Mouse (Mus musculus) liver, embryonic 16.5 days (tissue): ENCODE data around the gene Lsm14a. TPM values are rescaled to one million over a fixed set of nuclear protein-coding genes. Genes with fewer than 3 reads are reported as not detected.
A peak's percentile ranks its signal among the peaks of the same experiment; 100 is the strongest.

Source experiments
- ATAC-seq: fragments of 200-750 bp; cut with Nextera tagmentation; 2 replicates; pipeline ENCODE4 v1.8.0; 2017; ENCODE audit warnings: low read depth, mild to moderate bottlenecking, moderate number of reproducible peaks, moderate library complexity
- H3K27ac ChIP-seq: fragments of 300-500 bp; sonication (generic); 2 replicates; pipeline ENCODE4 v1.5.1; 2014; ENCODE audit warnings: mild to moderate bottlenecking, low read length
- H3K27me3 ChIP-seq: fragments of 300-500 bp; sonication (generic); 2 replicates; pipeline ENCODE4 v1.6.1; 2014; ENCODE audit warnings: low read depth, low read length, mixed read lengths; ENCODE audit not compliant: control insufficient read depth, insufficient read depth
- H3K36me3 ChIP-seq: fragments of 300-500 bp; sonication (generic); 2 replicates; pipeline ENCODE4 v1.6.1; 2014; ENCODE audit warnings: mild to moderate bottlenecking; ENCODE audit not compliant: control insufficient read depth, insufficient read depth
- H3K4me1 ChIP-seq: fragments of 300-500 bp; sonication (generic); 2 replicates; pipeline ENCODE4 v1.6.1; 2014; ENCODE audit warnings: low read depth, low read length, mixed read lengths; ENCODE audit not compliant: control insufficient read depth
- H3K4me2 ChIP-seq: fragments of 300-500 bp; sonication (generic); 2 replicates; pipeline ENCODE4 v1.6.1; 2014; ENCODE audit warnings: low read depth, low read length, mixed read lengths
- H3K4me3 ChIP-seq: fragments of 300-500 bp; sonication (generic); 2 replicates; pipeline ENCODE4 v1.5.1; 2014; ENCODE audit warnings: low read depth, mild to moderate bottlenecking, low read length
- H3K9ac ChIP-seq: fragments of 300-500 bp; sonication (generic); 2 replicates; pipeline ENCODE4 v1.6.1; 2014; ENCODE audit warnings: low read depth, low read length
- H3K9me3 ChIP-seq: fragments of 300-500 bp; sonication (generic); replicated peaks from 2 replicates; pipeline ENCODE4 v1.6.1; 2016; ENCODE audit warnings: low read length; ENCODE audit not compliant: control insufficient read depth
- WGBS: fragments of 180-500 bp; shearing (Covaris S2); extraction: QIAGEN DNeasy Blood & Tissue Kit; methylation state at CpG from one replicate; pipeline ENCODE4 v1.1.7; 2014; ENCODE audit not compliant: insufficient replicate concordance; 5-methylcytosine and 5-hydroxymethylcytosine counted together
- polyA plus RNA-seq: library from polyadenylated mRNA; unstranded; fragments of >200 nt; fragmentation: Nextera tagmentation; extraction: Ambion mirVana; gene quantifications from 2 replicates; pipeline ENCODE4 v1.2.1, GENCODE M21; 2015

Lsm14a gene
- polyA plus RNA-seq, 1 experiment from 2014 or later, result 38.7 TPM

DNA sequence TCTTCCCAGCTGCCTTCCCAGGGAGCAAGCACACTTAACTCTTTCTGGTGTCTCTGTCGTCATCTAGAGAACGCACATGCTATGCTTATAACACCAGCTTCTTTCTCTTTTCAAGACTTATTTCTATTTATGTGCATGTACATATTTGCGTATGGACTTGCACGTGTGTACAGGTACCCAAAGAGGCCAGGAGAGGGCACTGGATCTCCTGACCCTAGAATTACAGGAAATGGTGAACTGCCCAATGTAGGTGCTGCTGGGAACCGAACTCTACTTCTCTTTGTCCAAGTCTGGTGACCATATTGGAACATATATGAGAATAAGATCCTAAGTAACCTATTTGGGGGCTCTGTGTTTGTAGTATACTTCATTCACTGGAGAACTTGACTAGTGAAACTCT, 1.5 kb upstream of the Lsm14a start:
- H3K4me2 ChIP-seq, result no peak overlapping the region
- WGBS, result 65% methylated on average over 5 of the region's 5 CpGs
- no peak for ATAC-seq
- no peaks in the 10 kb centered on the region for H3K36me3 ChIP-seq
- no peak overlapping the region for H3K27ac ChIP-seq
- no peaks in the 10 kb centered on the region for H3K9me3 ChIP-seq
- no peak overlapping the region for H3K9ac ChIP-seq
- H3K4me1 ChIP-seq, result peaks cover 9% of the 10 kb centered on the region
- no peak overlapping the region for H3K4me3 ChIP-seq
- no peaks in the 10 kb centered on the region for H3K27me3 ChIP-seq

DNA sequence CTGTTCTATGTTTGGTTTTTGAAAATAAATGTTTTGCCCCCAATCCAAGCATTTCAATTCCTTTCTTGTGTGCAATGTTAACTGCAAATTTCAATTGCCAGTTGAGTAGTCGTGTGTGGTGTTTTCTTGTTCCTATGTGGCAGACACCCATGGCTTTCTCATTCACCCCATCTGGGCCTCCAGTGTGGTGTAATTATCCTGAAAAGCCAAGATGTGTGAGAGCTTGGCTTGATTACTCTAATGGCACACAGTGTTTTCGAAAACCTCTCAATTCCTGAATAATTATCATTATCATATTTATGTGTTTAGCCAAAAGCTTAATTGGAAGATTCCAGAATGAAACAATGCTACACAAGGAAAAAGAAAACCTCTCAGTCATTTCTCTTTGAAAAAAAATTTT, 976 bp upstream of the Lsm14a start:
- Histone ChIP-seq H3K36me3 (no peaks in the 10 kb centered on the region), H3K4me2 (no peak overlapping the region), H3K27me3 (no peaks in the 10 kb centered on the region), H3K4me1 (peaks cover 9% of the 10 kb centered on the region), H3K9ac (no peak overlapping the region), H3K9me3 (no peaks in the 10 kb centered on the region), H3K4me3 (no peak overlapping the region), H3K27ac (no peak overlapping the region)
- 62% methylated on average over 2 of the region's 2 CpGs for whole genome bisulfite sequencing
- no peak for ATAC-seq

DNA sequence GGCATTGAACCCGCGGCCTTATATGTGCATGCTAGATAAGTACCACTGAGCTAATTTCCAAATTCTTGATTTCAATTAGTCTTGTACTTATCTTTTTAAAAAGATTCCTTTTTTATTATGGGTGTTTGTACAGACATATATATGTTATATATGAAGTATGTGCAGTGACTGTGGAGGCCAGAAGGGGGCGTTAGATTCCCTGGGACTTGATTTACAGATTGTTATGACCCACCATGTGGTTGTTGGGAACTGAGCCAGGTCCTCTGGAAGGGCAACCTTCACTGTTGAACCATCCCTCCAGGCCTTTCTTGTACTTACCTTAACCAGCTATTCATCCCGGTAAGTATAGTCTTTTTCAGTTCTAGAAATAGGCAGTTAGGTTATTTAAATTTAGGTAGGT, 780 bp downstream of the Lsm14a start:
- no peak overlapping the region for H3K4me3 ChIP-seq
- no peaks in the 10 kb centered on the region for H3K36me3 ChIP-seq
- no peaks in the 10 kb centered on the region for H3K27me3 ChIP-seq
- no peak overlapping the region for H3K27ac ChIP-seq
- WGBS, result 55% methylated on average over 4 of the region's 4 CpGs
- H3K9me3 ChIP-seq, result no peaks in the 10 kb centered on the region
- no peak overlapping the region for H3K4me2 ChIP-seq
- ATAC-seq, result no peak
- peaks cover 17% of the 10 kb centered on the region for H3K4me1 ChIP-seq
- no peak overlapping the region for H3K9ac ChIP-seq

GRCm38 (mm10) chr7:34391711-34392110, 1.4 kb downstream of the Lsm14a start:
- Histone ChIP-seq H3K27ac (no peak overlapping the region), H3K4me3 (no peak overlapping the region), H3K4me2 (no peak overlapping the region), H3K4me1 (peaks cover 23% of the 10 kb centered on the region), H3K27me3 (no peaks in the 10 kb centered on the region), H3K36me3 (no peaks in the 10 kb centered on the region), H3K9me3 (no peaks in the 10 kb centered on the region), H3K9ac (no peak overlapping the region)
- 58% methylated on average over 4 of the region's 4 CpGs for WGBS
- ATAC-seq, result no peak

GRCm38 (mm10) chr7:34390834-34391155, 2.3 kb downstream of the Lsm14a start:
- WGBS, result 68% methylated on average over 7 of the region's 7 CpGs
- Histone ChIP-seq H3K9me3 (no peaks in the 10 kb centered on the region), H3K27me3 (no peaks in the 10 kb centered on the region), H3K36me3 (no peaks in the 10 kb centered on the region), H3K27ac (no peak overlapping the region), H3K4me1 (peaks cover 28% of the 10 kb centered on the region), H3K9ac (peak overlapping the region; percentile 100; the same call in 1 of the 2 replicates), H3K4me3 (peak overlapping the region; percentile 96), H3K4me2 (peak overlapping the region; percentile 69)
- ATAC-seq, result no peak

DNA sequence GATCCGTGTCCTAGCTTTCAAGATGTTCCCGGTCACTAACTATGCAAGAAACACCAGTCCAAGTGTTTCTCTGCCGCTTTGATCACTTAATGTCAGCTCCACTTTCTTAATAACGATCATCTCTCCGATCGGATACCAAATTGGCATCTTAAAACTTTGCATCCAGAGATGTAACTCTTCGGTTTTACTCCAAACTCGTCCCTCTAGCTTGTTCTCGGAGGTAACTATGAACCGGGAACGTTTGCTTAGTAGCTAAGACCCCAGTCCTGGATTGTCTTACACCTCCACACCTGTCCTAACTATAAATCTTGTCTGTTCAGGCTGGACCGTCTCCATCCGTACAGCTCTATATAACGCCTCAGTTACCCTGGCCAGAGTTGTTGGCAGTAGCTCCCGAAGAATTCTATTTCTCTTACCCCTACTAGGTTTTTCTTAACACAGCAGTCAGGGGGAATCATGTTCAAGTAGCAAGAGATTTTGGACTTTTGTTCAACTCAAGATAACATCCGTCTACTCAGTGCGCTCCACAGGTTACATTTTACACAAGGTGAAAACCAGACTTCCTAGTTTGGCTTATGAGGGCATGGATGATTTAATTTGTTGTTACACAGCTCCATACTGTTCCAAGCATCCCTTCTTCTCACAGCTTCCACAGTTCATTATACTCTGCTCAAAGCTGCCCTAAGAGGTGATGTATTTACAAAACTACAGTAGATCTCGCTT, 2.8 kb downstream of the Lsm14a start:
- Histone ChIP-seq H3K27ac (peak overlapping the region; percentile 99), H3K36me3 (no peaks in the 10 kb centered on the region), H3K4me3 (peak overlapping the region; percentile 96), H3K9me3 (no peaks in the 10 kb centered on the region), H3K4me2 (peak overlapping the region; percentile 69), H3K27me3 (no peaks in the 10 kb centered on the region), H3K9ac (peak overlapping the region; percentile 100), H3K4me1 (peaks cover 30% of the 10 kb centered on the region)
- 9% methylated on average over 18 of the region's 18 CpGs for WGBS
- ATAC-seq, result no peak

DNA sequence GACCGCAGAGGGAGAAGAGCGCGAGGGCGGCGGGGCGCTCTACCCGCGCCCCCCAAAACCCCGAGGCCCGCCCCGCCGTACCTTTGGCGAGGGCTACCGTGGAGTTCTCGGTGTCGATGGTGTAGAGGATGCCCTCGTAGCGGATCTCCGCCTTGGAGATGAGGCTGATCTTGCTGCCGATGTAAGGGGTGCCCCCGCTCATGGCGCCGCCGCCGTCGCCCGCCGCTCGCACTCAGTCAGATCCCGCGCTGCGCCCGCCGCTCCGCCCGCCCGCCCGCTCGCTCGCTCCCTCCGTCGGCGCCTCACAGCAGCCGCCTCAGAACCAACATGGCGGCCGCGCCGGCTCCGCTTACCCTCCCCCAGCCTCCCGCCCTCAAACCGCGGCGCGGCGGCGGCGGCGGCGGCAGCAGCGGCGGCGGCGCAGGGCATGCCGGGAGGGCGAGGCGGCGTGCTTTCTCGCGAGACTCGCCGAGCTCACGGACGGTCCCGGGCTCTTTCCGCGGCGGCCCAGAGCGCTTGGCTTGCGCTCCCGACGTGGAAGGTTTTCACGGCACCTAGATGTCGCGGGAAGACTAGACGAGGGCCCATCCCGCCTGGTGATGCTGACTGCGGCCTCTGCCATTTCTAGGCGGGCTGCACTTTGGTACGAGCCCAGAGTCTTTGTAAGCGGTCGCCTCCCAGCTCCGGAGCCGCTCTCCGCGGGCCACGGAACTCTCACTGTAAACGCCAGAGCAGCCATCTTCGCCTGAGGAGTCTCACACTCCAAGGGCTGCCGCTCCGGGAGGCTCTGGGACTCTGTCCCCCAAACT, 3.6 kb downstream of the Lsm14a start:
- no peaks in the 10 kb centered on the region for H3K27me3 ChIP-seq
- peak overlapping the region; percentile 100 for H3K9ac ChIP-seq
- under 1% methylated on average over 89 of the region's 100 CpGs for WGBS
- H3K4me3 ChIP-seq, result peak overlapping the region; percentile 96
- H3K9me3 ChIP-seq, result no peaks in the 10 kb centered on the region
- peaks cover 30% of the 10 kb centered on the region for H3K4me1 ChIP-seq
- H3K36me3 ChIP-seq, result no peaks in the 10 kb centered on the region
- peak; percentile 92 for ATAC-seq
- H3K4me2 ChIP-seq, result peak overlapping the region; percentile 82
- H3K27ac ChIP-seq, result peak overlapping the region; percentile 99

DNA sequence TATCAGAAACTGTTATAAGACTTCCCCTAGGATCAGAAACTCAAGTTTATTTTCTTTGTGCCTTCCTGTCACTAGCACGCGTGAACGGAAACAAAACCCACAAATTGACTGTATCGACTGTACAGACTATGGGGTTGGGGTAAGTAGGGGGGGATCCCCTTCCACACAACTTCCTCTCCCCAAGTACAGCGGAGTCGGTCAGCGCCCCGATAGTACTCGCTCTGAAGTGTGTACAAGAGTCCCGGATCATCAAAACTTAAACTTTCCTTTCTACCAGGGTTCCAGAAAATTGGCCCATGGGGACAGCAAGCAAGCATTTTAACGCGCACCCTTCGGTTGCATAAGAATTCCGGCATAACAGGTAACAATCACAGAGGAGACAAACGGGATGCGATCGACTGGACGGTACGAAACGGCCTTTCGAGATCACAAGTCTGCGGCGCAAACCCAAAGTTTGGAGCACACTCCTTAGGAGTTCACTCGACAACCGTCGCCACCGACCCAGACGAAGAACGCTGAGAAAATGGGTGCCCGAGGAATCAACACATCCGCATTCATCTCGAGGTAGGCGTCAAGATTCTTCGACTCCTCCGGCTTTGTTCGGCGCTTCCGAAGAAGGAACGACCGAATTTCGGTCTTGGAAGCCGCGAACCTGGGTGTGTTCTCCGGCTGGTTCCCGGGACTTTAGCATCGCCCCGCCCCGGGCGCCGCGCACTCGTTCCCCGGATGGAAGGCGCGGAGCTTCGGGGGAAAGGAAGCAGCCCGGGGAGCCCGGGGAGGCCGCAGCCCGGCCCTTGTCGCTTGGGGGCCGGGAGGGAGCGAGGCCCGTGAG, 4.5 kb downstream of the Lsm14a start:
- Histone ChIP-seq H3K9me3 (no peaks in the 10 kb centered on the region), H3K27me3 (no peaks in the 10 kb centered on the region), H3K9ac (peak overlapping the region; percentile 100), H3K4me2 (peak overlapping the region; percentile 82), H3K36me3 (no peaks in the 10 kb centered on the region), H3K4me3 (peak overlapping the region; percentile 96), H3K4me1 (peaks cover 30% of the 10 kb centered on the region), H3K27ac (peak overlapping the region; percentile 99)
- peak; percentile 63 for ATAC-seq
- WGBS, result under 1% methylated on average over 64 of the region's 64 CpGs
